Comparison of ENCODE assay signal across 16 mouse cellular contexts in the genomic region with DNA sequence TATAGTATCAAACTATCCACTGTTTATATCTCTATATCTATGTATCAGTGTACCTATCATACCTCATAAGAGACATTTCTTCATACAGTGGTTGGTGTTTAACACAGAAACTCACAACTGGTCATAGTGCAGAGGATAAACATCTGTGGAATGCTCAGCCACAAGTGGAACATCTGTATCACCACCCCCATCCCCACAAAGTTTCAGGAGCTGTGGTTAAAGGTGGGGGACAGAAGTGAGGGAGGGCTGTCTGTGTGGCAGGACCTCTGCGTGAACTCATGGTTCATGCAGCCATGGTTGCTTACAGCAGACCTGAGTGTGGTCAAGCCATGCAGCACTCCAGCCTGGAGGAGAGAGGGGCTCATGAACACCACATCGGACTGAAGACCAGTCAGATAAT.
"Had no signal": no experiment of that assay in that cellular context is flagged by ENCODE, and none has a peak within 500 bp of the region (broad histone marks: within the 10 kb centered on the region; RNA-seq: fewer than 3 reads in every experiment).

No protein-coding gene starts in this region.

- H3K27ac ChIP-seq: neural tube, embryonic 13.5 days; neural tube, embryonic 15.5 days; stomach, embryonic 15.5 days; stomach, postnatal 0 days had no signal

- H3K27me3 ChIP-seq: stomach, embryonic 15.5 days had no signal

- H3K4me2 ChIP-seq: neural tube, embryonic 13.5 days; neural tube, embryonic 15.5 days; stomach, embryonic 15.5 days had no signal

- H3K9ac ChIP-seq: neural tube, embryonic 13.5 days; neural tube, embryonic 15.5 days; stomach, embryonic 15.5 days had no signal

- H3K36me3 ChIP-seq: neural tube, embryonic 13.5 days; neural tube, embryonic 15.5 days; stomach, embryonic 15.5 days had no signal

- H3K9me3 ChIP-seq: neural tube, embryonic 13.5 days; neural tube, embryonic 15.5 days; stomach, embryonic 15.5 days had no signal

- H3K4me3 ChIP-seq: neural tube, embryonic 13.5 days; neural tube, embryonic 15.5 days; stomach, embryonic 15.5 days had no signal

- H3K4me1 ChIP-seq: stomach, embryonic 15.5 days had no signal

- DNase-seq: retina, postnatal 1 day; right cerebral cortex, adult 18-20 months; right cerebral cortex, postnatal 14 days; right cerebral cortex, postnatal 25 days; right cerebral cortex, postnatal 4 days; spleen, adult 18-20 months; thymus, adult 18-20 months; thymus, adult 2 months; thymus, postnatal 14 days; thymus, postnatal 25 days; thymus, postnatal 36 days; thymus, postnatal 4 days had no signal
